Mouse (Mus musculus) mature B cell (primary cell): ENCODE measurements around the gene Neurl4.
"Not testable (repeated sequence)": the region's sequence is repeated elsewhere in the genome, so short reads cannot be mapped to it uniquely, and the experiment has no call there.

Source experiments
- in situ Hi-C: fragments of 300-500 bp; cut with MboI; formaldehyde crosslinking; loops from 2 replicates; pipeline ENCODE4 v1.14.3; 2019

Neurl4 gene

DNA sequence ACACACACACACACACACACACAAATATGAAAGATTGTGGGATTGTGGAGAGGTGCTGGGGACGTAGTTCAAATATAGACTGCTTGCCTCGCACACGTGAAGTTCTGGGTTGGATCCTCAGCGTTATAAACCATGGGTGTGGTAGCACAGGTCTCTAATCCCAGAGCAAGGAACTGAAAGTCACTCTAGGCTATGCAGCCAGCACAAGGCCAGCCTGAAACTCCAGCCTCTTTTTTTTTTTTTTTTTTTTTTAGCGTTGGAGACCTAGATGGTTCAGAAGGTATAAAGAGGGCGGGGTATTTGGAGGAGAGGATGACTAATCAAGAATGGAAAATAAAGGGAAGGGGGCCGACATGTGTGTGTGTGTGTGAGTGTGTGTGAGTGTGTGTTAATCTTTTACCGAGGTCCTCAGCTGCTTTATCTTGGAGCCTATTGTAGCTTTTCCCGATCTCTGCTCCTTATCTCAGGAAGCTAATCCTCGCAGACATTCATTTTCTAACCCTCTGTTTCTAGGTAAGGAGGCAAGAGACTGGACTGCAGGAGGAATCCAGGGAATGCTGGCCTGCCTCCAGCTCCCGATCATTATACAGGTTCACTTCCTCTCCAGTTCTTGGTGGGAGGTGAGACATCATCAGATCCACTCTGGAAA lies 52.5 kb downstream of the Neurl4 start:
- in situ Hi-C loops: no loop called here

- in situ Hi-C loops: not testable (repeated sequence)
Observed at GRCm38 (mm10) chr11:69955618-69956017, 54.7 kb downstream of the Neurl4 start.

- in situ Hi-C loops: no loop called here
Observed at GRCm38 (mm10) chr11:69956218-69956617, 55.3 kb downstream of the Neurl4 start.

- in situ Hi-C loops: no loop called here
Observed at GRCm38 (mm10) chr11:69960616-69961015, 59.7 kb downstream of the Neurl4 start.

GRCm38 (mm10) chr11:69961841-69962240 lies 61.0 kb downstream of the Neurl4 start:
- in situ Hi-C loops: no loop called here
